Mouse (Mus musculus) brain, embryonic 14.5 days (tissue): Measurements from ENCODE around the gene Cldnd2.

Source experiments
- CTCF ChIP-seq: fragments of 200-500 bp; IDR thresholded peaks from 2 replicates; pipeline ENCODE4 v1.5.1; 2012; ENCODE audit warnings: inconsistent platforms, mild to moderate bottlenecking, moderate library complexity, borderline replicate concordance; ENCODE audit not compliant: insufficient read depth, insufficient read length; ENCODE audit errors: extremely low read depth
- POLR2A ChIP-seq: fragments of 200-500 bp; IDR thresholded peaks from 2 replicates; pipeline ENCODE4 v1.6.1; 2012; ENCODE audit warnings: mild to moderate bottlenecking, inconsistent platforms, borderline replicate concordance; ENCODE audit not compliant: poor library complexity, insufficient read depth, insufficient read length, severe bottlenecking; ENCODE audit errors: extremely low read depth

GRCm38 (mm10) chr7:43454371-43454770 is 13.8 kb downstream of the Cldnd2 start:
- TF ChIP-seq CTCF (no peak), POLR2A (no peak)
